ENCODE assay signal across 8 mouse cellular contexts in the genomic region with DNA sequence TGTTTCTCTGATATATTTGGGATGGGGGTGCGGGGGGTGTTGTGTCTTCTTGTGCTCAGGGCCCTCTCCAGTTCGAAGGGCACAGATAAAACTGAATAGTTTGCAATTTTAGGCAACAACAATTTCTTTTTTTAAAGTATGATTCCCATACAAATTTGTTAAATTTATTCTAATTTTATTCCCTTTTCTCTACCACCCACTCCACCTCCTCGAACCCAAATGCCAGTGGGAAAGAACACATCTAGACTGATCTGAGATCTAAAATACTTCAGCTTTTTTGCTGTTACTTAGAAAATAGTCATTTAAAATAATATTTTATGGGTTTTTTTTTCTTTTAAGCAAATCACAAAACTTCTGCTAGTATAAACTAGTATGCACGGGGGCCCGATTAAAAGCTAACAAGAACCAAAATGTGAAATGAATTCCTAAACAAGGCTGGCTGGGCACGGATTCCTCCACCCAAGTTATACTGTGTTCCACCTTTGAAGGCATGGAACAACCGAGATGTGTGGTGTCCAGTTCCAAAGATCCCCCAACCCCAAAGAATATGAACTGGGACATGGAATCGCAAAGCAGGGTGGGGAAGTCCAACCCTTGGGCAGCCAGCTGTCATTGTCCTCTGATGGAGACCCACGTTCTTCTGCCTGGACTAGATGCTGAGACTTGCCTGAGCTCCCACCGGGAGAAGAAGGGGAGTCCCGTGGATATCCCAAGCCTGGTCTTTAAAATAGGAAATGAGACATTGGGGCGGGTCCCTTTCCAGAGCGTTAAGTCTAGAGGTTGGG. TPM values are rescaled to one million over a fixed set of nuclear protein-coding genes. Genes with fewer than 3 reads are reported as not detected.
A peak's percentile ranks its signal among the peaks of the same experiment; 100 is the strongest.
DNase-seq lines count a peak whose midpoint lies in the region; ATAC-seq lines count a peak whose summit lies in the region.

No protein-coding gene starts in this region.

- no peak overlapping the region for H3K9ac ChIP-seq in heart, embryonic 12.5 days
- peak overlapping the region; percentile 76 for H3K9ac ChIP-seq in hindbrain, embryonic 14.5 days
- H3K9ac ChIP-seq in stomach, embryonic 16.5 days (ENCODE audit: low read length), result no peak overlapping the region

- 0 out of 2 replicates have a peak, but pooled peaks cover 4% of the 10 kb centered on the region for H3K27me3 ChIP-seq in heart, embryonic 12.5 days (replicated peaks)
- 0 out of 2 replicates have a peak, but pooled peaks cover 3% of the 10 kb centered on the region for H3K27me3 ChIP-seq in hindbrain, embryonic 14.5 days (ENCODE audit: control insufficient read depth, insufficient read depth, low read length)
- peaks cover 12% of the 10 kb centered on the region for H3K27me3 ChIP-seq in stomach, embryonic 16.5 days (ENCODE audit: control insufficient read depth, insufficient read depth, low read length)

- H3K9me3 ChIP-seq in heart, embryonic 12.5 days (replicated peaks), result peaks cover 4% of the 10 kb centered on the region; the same call in 1 of the 2 replicates
- H3K9me3 ChIP-seq in hindbrain, embryonic 14.5 days (ENCODE audit: control insufficient read depth, low read length), result no peaks in the 10 kb centered on the region
- H3K9me3 ChIP-seq in stomach, embryonic 16.5 days (replicated peaks; ENCODE audit: control insufficient read depth, low read length), result 0 out of 2 replicates have a peak, but pooled peaks cover 4% of the 10 kb centered on the region

- H3K4me3 ChIP-seq in heart, embryonic 12.5 days, result peak overlapping the region; percentile 56
- H3K4me3 ChIP-seq in hindbrain, embryonic 14.5 days (replicated peaks; ENCODE audit: low read length), result peak overlapping the region; percentile 51
- peak overlapping the region; percentile 44; the same call in 1 of the 2 replicates for H3K4me3 ChIP-seq in stomach, embryonic 16.5 days (replicated peaks; ENCODE audit: low read length)

- no peak overlapping the region for H3K27ac ChIP-seq in heart, embryonic 12.5 days (ENCODE audit: poor library complexity, severe bottlenecking)
- H3K27ac ChIP-seq in hindbrain, embryonic 14.5 days, result no peak overlapping the region
- H3K27ac ChIP-seq in stomach, embryonic 16.5 days (ENCODE audit: low read length), result no peak overlapping the region

- WGBS in heart, embryonic 12.5 days, result 56% methylated on average over 13 of the region's 13 CpGs
- WGBS in hindbrain, embryonic 14.5 days, result 63% methylated on average over 13 of the region's 13 CpGs
- 58% methylated on average over 13 of the region's 13 CpGs for WGBS in stomach, embryonic 16.5 days

- H3K4me1 ChIP-seq in heart, embryonic 12.5 days (replicated peaks), result peaks cover 22% of the 10 kb centered on the region
- 0 out of 2 replicates have a peak, but pooled peaks cover 4% of the 10 kb centered on the region for H3K4me1 ChIP-seq in hindbrain, embryonic 14.5 days (replicated peaks; ENCODE audit: control insufficient read depth, insufficient read depth, low read length)
- peaks cover 5% of the 10 kb centered on the region; the same call in 1 of the 2 replicates for H3K4me1 ChIP-seq in stomach, embryonic 16.5 days (ENCODE audit: control insufficient read depth, insufficient read depth, low read length)

- DNase-seq in heart, postnatal 4 days, result no peak
- DNase-seq in right cerebral cortex, adult 18-20 months, result peak; percentile 60
- no peak for DNase-seq in right cerebral cortex, postnatal 14 days
- DNase-seq in hindbrain, embryonic 14.5 days (ENCODE audit: low spot score), result no peak
- DNase-seq in T-cell, adult 2 months (ENCODE audit: low spot score), result no peak

- no peak for ATAC-seq in heart, embryonic 12.5 days (ENCODE audit: insufficient number of reproducible peaks, low FRiP score)
- no peak for ATAC-seq in hindbrain, embryonic 14.5 days (ENCODE audit: low FRiP score)
- ATAC-seq in stomach, embryonic 16.5 days (ENCODE audit: insufficient read depth, low FRiP score), result no peak
- ATAC-seq in erythroid progenitor cell, adult 5-6 weeks (replicated peaks; ENCODE audit: low FRiP score, poor library complexity, severe bottlenecking), result no peak

- peak overlapping the region; percentile 86 for H3K4me2 ChIP-seq in heart, embryonic 12.5 days
- H3K4me2 ChIP-seq in hindbrain, embryonic 14.5 days (replicated peaks), result peak overlapping the region; percentile 85
- H3K4me2 ChIP-seq in stomach, embryonic 16.5 days (ENCODE audit: low read depth, low read length), result 0 out of 2 replicates have a peak overlapping the region, but pooled peaks have one; percentile 70

- no peaks in the 10 kb centered on the region for H3K36me3 ChIP-seq in heart, embryonic 12.5 days
- no peaks in the 10 kb centered on the region for H3K36me3 ChIP-seq in hindbrain, embryonic 14.5 days (replicated peaks; ENCODE audit: control insufficient read depth, insufficient read depth)
- no peaks in the 10 kb centered on the region for H3K36me3 ChIP-seq in stomach, embryonic 16.5 days (ENCODE audit: control insufficient read depth, insufficient read depth, low read length)

RNA-seq across cellular contexts. Expression of a gene that starts 1.7 kb away (rescaled TPM):
- polyA plus RNA-seq in heart, embryonic 12.5 days (2016; fragmentation: Nextera tagmentation; extraction: Ambion mirVana), result 1.3 and 1.6 TPM in 2 replicates
- 1 to 10 TPM; 2.6 to 2.7 TPM for total RNA-seq in heart, postnatal 4 days (2021)
- 4.0 and 4.9 TPM in 2 replicates for polyA plus RNA-seq in hindbrain, embryonic 14.5 days (2014; fragmentation: Nextera tagmentation; extraction: Ambion mirVana)
- 0.70 and 0.74 TPM in 2 replicates for polyA plus RNA-seq in stomach, embryonic 16.5 days (2015; fragmentation: Nextera tagmentation; extraction: Ambion mirVana)
- total RNA-seq in erythroid progenitor cell, adult 5-6 weeks (2015; ENCODE audit: low replicate concordance), result 0.36 TPM in 1 of 2 replicates, not detected in the other
- total RNA-seq in erythroid progenitor cell, adult 5-6 weeks (2017; ENCODE audit: low replicate concordance), result 0.13 TPM in 1 of 2 replicates, not detected in the other

RNA-seq across cellular contexts. Expression of a gene that starts 53.6 kb away (rescaled TPM):
- polyA plus RNA-seq in heart, embryonic 12.5 days (2016; fragmentation: Nextera tagmentation; extraction: Ambion mirVana), result 8.7 and 8.8 TPM in 2 replicates
- total RNA-seq in heart, postnatal 4 days (2021), result 10 to 100 TPM; 24.1 to 26.5 TPM
- polyA plus RNA-seq in hindbrain, embryonic 14.5 days (2014; fragmentation: Nextera tagmentation; extraction: Ambion mirVana), result 1.6 and 2.0 TPM in 2 replicates
- 3.4 and 3.9 TPM in 2 replicates for polyA plus RNA-seq in stomach, embryonic 16.5 days (2015; fragmentation: Nextera tagmentation; extraction: Ambion mirVana)
- 31.9 and 33.9 TPM in 2 replicates for total RNA-seq in erythroid progenitor cell, adult 5-6 weeks (2015; ENCODE audit: low replicate concordance)
- total RNA-seq in erythroid progenitor cell, adult 5-6 weeks (2017; ENCODE audit: low replicate concordance), result 24.4 and 25.9 TPM in 2 replicates
